Mouse (Mus musculus) frontal cortex, postnatal 36 days (tissue): ENCODE data around the gene Lpcat3.
"Not testable (repeated sequence)": the region's sequence is repeated elsewhere in the genome, so short reads cannot be mapped to it uniquely, and the experiment has no call there.

Source experiments
- DNase-seq, 2 experiments: peaks; one replicate each; pipeline ENCODE4 v3.0.0; 2022; ENCODE audit warnings: low spot score in 2 of 2

Gene Lpcat3

DNA sequence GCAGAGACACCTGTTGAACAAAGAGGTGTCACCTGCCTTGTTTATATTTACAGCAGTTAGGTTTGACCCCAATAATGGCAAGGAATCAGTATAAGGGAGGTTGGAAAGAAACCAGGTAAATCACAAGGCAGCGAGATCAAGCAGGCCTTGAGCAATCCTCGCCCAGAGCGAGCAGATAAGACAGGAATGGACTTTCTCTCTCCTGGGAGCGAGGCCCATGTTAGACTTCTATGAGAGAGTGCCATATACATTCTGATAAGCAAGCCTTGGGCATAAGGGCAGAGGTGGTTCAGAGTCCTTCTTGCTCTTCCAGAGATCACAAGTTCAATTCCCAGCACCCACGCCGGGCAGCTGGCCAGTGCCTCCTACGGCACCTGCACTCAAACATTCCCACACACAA lies 15.9 kb downstream of the Lpcat3 start:
- DNase-seq, result no peak

DNA sequence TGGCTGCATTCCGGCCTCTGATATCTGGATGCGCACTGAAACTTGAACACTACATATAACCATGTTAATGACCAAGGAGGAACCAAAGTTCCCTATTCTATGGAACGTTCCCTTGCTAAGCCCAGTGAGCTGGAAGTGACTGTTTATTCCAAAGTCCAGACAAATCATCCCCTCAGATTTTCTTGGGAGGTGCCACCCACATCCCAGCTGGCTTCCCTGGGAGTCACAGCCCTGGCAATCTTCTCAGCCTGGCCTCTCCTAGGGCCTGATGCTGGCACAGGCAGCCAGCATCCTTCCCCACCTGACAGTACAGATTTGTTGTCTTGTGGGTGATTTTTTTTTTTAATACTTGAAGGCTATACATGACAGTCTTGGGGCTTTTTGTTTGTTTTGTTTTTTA lies 16.7 kb downstream of the Lpcat3 start:
- DNase-seq, result no peak

DNA sequence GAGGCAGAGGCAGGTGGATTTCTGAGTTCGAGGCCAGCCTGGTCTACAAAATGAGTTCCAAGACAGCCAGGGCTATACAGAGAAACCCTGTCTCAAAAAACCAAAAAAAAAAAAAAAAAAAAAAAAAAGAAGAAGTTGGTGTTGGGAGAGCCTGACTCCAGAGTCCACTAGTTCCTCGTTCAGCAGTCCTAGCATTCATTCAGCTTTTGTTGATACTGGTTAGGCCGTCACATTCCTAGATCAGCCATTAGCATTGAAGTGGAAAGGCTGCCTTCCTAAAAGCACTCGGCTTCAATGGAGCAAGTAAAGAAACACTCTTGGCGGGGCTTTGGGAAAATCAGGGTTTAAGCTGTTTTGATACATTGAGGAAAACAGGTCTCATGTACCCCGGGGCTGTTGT lies 19.5 kb downstream of the Lpcat3 start:
- not testable (repeated sequence) for DNase-seq

DNA sequence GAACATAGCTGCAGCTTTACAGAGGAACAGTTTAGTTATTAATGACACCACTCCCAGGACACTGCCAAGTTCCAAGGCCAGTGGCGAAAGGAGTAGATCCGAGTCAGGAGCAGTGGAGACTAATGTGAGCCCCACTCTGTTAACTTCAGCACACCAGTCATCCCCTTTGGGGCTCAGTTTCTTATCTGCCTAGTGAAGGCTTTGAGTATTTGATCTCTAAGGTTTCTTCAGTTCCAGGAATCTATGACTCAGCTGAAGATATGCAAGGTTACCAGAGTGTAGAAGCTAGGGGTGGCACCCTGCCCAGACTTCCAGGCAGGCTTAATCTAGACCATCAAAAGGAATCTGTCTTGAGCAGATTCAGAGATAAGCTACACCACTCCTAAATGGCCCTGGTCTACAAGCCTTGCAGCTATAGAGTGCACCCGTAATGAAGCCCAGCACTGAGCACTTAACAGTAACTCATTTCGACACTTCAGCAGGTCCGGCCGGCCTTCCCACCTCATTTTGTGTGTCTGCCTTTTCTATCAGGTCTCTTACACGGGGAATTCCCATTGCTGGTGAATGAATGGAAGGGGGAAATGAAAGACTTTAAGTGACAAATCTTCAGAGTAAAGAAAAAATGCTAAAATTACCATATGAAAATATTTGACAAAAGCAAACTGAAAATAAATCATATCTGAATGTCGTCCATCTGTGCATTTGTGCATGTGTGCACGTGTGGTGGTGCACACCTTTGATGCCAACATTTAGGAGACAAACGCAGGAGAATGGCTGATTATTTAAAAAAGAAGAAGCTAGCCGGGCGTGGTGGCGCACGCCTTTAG lies 21.0 kb downstream of the Lpcat3 start:
- peak; percentile 43 to 53 for DNase-seq

DNA sequence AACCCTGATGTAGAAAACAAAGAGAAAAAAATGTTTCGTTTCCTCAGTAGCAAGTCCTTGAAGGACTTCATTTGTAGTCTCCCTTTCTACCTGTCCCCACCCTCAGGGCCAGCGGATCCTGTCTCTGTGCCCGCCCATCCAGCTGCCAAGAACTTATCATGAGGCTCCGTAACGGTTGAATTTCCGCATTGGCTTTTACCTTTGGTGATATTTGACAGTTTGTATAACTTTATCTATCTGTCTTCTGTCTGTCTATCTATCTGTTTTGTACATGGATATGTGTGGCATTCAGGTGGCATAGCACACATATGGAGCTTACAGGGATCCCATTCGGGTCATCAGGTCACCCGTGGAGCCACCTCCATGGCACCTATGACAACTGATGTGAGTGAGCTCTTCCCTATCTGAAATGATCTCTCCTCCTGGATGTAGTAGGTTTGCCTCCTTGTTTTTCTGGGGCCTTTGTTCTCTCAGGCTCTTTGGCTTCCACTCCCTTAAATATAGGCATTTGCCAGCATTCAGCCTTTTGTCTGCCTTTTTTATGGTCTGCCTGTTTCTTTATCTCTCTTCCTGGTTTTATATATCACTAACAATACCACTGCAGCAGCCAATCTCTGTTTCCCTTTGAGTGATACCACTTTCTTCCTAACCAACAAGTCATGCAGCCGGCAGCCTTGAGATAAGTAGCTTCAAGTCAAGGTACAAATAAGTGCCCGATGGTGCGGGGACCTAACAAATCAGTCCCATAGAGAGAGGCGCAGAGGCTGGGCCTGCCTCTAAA lies 23.0 kb downstream of the Lpcat3 start:
- no peak for DNase-seq

DNA sequence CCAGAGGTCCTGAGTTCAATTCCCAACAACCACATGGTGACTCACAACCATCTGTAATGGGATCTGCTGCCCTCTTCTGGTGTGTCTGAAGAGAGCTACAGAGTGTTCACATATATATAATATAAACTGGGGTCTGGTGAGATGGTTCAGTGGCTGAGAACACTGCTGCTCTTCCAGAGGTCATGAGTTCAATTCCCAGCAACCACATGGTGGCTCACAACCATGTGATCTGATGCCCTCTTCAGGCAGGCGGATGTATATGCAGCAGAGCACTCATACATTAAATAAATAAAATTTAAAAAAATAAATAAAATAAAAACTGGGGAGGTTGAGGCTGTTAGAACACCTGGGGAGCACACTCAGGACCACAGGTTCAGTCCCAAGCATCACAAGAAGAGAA lies 23.8 kb downstream of the Lpcat3 start:
- DNase-seq, result not testable (repeated sequence)

DNA sequence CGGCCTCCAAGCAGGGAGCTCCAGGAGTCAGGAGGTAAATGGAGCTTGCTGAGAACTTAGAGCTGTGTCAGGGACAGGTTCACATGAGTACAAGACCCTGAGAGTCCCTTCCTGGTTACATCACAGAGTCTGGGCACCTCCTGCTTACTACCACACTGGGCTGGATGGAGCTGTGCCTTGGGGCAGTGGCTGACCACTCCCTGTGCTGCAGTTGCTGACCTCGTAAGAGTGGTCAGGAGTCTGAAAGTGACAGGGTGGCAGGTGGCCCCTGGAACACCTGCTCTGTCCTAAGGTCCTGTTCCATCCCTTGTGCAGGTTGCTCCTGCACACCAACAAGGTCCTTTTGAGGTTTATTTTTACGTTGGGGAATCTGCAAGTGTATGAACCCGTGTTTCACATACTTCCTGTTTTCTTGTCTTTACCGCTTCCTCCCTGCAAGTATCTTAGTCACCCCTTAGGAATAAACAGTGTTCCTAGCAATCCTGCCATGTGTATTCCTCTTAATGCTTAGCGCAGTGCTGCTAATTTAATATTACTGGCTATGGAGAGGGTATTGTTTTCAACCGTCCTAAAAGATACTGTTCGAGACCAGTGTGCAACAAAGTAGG lies 25.4 kb downstream of the Lpcat3 start:
- DNase-seq, result no peak

DNA sequence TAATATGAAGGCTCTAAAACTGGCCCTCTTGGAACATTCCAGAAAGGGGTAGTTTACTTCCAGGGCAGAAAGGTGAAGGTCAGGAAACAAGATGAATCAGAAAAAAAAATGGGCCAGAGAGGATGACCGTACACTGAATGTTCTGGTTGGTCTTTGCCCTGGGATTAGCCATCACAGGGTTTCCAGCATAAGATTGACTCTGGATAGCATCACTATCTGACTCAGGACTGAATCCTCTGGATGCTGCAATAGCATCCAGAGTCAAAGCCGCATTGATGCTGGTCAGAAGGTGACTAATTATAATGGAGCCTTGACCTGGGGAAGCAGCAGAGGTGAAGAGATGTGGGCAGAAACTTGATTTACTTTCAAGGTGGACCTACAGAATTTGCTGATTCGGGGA lies 26.2 kb downstream of the Lpcat3 start:
- DNase-seq, result no peak

DNA sequence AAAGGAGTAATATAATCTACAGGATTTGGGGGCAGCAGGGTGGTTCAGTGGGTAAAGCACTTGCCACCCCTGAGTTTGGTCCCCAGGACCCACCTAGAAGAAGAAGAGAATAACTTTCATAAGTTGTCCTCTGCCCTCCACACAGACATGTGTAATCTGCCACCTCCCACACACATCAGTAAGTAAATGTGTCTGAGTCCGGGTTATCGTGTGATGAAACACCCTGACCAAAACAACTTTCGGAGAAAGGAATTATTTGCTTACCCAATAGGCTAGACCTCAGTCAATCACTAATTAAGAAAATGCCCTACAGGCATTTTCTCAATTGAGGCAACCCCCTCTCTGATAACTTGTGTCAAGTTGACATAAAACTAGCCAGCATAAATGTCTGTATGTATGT lies 27.7 kb downstream of the Lpcat3 start:
- no peak for DNase-seq

DNA sequence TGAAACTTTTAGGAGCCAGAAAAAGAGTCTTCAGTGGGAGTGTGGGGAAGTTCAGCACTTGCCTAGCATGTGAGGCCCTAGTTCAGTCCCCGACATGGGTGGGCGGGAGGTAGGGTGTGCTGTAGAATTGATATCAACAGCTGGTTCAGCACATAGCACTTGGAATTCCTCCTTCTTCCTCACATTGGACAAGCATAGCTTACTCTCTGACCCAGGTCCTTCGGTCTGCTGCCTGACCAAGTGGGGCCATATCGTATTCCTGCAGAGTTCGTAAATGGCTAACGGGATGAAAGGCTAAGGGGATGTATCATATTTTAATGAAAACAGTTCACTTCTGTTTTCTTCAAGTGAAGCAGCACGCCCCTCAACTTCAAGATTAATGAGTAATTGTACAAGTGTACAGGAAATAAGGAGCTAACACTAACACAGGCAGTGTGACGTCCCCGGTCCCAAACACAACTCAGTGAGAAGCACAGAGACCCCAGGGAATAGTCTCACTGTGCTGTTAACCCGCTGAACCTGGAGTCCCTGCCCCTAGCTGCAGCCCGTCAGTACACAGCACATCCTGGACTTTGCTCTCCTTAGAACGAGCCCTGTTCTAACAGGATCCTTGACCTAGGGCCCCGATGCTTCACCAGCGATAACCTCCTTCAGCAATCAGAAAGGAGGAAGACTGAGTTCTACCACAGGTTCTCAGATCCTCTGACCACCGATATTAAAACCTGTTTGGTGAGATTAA lies 30.6 kb downstream of the Lpcat3 start:
- DNase-seq, result no peak

DNA sequence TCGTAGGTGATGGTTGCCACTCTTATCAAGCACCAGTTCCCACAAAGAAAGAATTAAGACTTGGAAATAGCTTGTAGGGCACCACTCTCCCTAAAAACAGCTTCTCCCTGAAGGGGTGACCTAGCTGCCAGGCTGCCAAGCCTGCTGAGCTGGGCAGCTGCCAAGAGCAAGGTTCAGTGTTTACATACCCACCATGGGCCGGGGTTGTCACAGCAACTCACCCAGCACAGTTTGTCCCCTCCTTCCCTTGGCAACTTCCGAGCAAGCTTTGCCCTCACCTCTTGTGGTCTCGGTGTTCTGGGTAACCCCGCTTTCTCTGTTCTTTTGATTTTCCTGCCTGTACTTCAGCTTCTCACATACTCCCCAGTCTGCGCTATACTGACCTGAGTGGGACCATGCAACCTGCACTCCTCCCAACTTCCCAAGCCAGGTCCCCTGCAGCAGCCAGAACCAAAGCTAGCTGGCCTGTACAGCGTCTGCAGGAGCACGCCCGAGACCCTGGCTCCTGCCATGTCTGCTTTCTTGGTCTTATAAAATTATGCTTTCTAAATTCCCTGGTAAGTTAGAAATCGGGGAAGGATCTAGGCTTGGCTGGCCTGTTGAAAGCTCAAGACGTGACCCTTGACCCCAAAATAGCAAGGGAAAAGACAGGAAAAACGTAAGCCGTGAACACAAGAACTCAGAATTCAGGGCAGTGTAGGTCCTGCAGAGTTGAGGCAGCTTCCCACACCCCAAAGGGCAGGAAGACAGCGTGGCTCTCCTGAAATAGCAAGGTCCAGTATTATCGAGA lies 31.5 kb downstream of the Lpcat3 start:
- peak; percentile 39 to 55 for DNase-seq

DNA sequence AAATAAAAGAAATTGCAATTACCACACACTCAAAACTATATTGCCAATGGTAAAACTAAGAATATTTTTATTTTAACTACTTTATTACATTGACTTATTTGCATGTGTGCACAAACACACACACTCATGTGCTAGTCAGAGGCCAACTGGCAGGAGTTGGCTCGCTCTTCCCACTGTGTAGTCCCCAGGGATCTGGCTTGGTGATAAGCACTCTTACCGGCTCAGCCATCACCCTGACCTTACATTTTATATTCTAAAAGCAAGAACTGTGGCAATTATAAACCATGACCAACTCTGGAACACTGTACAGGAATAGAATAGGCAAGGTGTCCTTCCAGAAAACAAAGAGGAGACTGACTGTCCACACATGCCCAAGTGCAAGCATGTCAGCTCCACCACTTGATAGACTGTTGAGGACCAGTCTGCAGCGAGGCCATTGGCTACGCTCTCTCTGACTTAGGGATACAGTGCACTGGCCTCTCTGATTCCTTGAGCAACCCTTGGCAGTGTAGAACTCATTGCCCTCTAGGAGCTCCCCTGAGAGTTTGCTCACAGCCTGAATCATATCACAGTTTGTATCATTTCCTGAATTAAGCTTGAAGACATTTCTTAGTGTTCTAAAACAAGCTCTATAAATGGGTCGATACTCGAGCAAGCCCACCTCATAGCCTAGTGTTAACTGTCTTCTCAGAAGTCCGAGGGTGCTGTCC lies 33.8 kb downstream of the Lpcat3 start:
- DNase-seq, result no peak

DNA sequence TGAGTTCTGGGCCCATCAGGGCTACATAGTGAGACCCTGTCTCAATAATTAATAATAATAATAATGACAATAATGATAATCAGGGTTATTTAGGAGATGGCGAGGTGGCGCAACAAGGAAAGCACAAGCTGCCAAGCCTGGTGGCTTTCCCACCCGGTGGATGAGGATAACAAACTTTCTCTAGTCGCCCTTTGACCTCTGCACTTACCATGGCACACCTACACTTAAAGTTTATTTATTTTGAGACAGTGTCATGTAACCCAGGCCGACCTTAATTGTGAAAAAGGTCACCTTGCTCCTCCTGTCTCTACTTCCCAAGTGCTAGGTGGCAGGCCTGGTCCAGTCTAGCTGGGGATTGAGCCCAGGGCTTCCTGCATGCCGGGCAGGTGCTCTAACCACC lies 35.9 kb downstream of the Lpcat3 start:
- no peak for DNase-seq

DNA sequence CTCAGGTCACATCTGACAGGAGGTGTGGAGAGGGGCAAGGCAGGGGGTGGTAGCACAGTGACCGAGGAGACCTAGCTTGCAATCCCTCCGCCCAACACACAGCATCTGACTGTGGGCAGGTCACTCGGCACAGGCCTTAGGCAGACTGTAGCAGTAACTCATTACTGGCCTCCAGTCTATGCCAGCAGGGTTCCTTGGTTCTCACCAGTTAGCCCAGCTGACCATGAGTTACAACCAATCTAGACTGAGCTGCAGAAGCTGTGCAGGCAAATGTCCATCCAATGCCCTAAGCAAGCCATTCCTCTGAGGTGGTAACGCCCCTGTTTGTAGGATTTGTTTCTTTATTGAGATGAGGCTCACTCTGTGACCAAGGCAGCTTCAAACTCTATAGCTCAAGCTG lies 36.5 kb downstream of the Lpcat3 start:
- no peak for DNase-seq

DNA sequence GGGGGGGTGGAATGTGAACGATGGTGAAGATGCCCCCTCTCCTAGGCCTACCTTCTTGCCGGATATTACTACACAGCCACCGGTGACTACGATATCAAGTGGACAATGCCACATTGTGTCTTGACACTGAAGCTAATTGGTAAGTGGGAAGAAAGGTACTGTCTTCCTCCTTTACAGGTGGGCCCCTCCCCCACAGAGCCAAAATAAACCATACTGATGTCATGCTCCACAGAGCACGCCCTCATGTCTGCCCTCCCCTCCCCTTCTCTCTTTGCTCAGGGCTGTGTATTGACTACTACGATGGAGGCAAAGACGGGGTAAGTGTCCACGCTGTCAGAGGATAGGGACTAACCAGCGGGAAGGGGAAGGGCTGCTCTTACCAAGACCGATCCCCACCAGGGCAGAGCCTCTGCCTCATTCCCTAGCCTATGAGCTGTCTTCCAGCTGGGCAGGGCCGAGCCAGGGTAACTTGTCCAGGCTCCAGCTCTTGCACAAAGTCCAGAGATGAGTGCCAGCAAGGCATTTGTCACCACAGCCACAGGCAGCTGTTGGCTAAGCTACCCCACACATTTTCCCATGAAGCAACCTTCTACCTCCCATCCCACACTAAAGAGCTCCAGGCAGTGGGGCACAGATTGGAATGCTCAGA lies 37.3 kb downstream of the Lpcat3 start:
- peak in 1 of 2 experiments; percentile 63 for DNase-seq

DNA sequence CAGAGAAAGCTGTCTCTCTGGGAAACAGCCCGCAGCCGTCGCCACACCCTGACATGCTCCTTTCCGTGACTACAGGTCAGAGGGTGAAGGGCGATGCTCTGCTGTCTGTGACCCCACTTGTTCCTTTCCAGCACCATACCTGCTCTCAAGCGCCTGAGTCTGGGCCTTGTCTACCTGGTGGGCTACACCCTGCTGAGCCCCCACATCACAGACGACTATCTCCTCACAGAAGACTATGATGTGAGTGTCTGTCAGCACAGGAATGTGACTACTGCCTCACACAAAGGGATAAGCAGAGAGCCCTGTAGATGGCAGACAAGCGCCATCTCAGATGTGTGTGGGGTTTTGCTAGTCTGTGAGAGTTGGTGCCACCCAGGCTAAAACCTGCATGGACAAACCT lies 38.5 kb downstream of the Lpcat3 start:
- DNase-seq, result no peak

DNA sequence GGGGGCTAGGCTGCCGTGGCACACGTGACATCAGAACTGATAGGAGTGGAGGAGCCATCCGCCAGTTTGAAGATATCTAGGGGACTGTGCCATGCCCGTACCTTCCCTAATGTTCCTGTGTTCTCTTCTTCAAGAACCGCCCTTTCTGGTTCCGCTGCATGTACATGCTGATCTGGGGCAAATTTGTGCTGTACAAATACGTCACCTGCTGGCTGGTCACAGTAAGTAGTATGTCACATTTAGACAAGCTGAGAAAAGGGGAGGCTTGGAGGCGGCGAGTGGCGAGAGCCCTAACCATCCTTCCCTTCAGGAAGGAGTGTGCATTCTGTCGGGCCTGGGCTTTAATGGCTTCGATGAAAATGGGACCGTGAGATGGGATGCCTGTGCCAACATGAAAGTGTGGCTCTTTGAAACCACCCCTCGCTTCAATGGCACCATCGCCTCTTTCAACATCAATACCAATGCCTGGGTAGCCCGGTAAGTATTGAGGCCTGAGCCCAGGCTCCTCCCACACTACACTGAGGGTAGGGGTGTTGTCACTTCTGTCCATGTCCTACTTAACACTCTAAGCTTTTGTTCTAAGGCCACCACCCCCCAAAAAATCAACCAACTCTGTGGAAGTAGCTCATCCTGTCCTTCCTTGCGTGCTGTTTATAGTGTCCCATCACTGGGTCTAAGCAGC lies 39.4 kb downstream of the Lpcat3 start:
- DNase-seq, result no peak

DNA sequence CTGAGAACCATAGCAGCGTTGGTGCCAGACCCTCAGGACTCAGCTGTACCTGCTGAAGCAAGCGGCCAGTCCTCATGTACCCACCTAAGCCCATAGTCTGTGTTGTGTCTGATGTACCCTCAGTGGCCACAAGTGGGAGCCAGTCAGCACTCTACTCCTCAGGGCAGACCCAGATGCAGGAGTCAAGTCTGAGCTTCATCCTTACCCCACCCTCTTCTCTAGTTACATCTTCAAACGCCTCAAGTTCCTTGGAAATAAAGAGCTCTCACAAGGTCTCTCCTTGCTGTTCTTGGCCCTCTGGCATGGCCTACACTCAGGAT lies 39.9 kb downstream of the Lpcat3 start:
- DNase-seq, result peak; percentile 61 to 82

DNA sequence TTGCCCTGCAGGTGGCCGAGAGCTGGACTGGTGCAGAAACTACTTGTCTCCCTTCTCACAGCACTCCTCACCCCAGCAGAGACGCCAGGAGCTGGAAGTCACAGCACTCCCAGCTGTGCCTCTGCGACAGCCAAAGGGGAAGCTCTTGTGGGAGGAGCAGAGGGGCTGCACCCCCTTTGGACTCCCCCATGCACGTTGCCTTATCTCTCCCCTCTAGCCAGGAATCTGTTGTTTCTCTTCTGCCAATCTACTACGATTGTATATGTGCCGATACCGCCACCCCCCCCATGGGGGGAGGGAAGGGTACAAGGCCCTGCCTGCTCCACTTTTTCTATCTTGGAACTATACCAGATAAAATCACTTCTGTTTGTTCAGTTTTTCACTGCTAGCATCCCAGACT lies 41.0 kb downstream of the Lpcat3 start:
- DNase-seq, result no peak

DNA sequence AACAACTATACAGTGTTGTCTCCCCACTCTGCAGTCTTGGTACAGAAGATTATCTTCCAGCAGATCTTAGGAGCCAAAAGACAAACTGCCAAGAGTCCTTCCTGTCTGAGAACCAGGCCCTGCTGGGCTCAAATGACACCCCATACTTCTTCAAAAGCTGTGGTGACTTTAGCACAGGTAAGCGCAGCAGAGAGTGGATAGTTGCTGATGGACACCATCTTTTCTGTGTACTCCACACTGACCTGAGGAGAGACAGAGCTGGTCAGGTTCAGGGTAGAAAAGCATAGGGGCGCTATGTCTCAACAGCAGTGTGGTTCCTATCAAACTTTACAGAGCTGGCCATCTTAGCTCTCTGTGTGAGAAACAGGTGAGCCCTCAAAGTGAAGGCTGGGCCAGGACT lies 41.6 kb downstream of the Lpcat3 start:
- DNase-seq, result no peak
